Mouse (Mus musculus): Measurements from ENCODE around the gene Actr2. TPM values are rescaled to one million over a fixed set of nuclear protein-coding genes. Genes with fewer than 3 reads are reported as not detected.

Actr2 gene
- polyA plus RNA-seq, 1 experiment from 2014 or later = 107 TPM

DNA sequence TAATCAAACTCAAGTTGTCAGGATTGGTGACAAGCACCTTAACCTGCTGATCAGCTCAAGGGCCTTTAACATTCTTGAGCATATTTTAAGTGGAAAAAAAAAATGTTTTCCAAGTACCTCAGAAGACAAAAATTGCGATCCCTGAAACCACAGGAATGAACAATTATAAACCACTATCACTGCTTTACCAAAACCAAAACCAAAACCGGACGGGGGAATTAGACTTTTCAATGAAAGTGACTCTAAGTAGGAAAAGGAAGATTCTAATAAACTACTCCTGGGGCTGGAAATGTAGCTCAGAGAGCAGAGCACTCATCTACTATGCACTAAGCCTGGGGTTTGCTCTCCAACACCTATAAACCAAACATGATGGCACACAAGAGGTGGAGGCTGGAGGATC is 5.8 kb downstream of the Actr2 start:
- no peak overlapping the region for H3K4me2 ChIP-seq (ENCODE audit: low read length)
- no peaks in the 10 kb centered on the region for H3K9me3 ChIP-seq (ENCODE audit: control insufficient read depth, low read length)
- H3K36me3 ChIP-seq (ENCODE audit: control insufficient read depth, insufficient read depth, low read length) = no peaks in the 10 kb centered on the region
- no peak overlapping the region for H3K27ac ChIP-seq (replicated peaks; ENCODE audit: low read depth, low read length)
- DNase-seq (no peak), ATAC-seq (ENCODE audit: low FRiP score, low TSS enrichment) (no peak)
- peaks cover 5% of the 10 kb centered on the region for H3K4me1 ChIP-seq (ENCODE audit: control insufficient read depth, insufficient read depth, low read length)
- WGBS = 99% methylated on average over 3 of the region's 3 CpGs
- no peaks in the 10 kb centered on the region for H3K27me3 ChIP-seq (ENCODE audit: control insufficient read depth, insufficient read depth, low read length)
- H3K9ac ChIP-seq (replicated peaks; ENCODE audit: low read length) = no peak overlapping the region
- no peak overlapping the region for H3K4me3 ChIP-seq (replicated peaks; ENCODE audit: low read depth, low read length)

DNA sequence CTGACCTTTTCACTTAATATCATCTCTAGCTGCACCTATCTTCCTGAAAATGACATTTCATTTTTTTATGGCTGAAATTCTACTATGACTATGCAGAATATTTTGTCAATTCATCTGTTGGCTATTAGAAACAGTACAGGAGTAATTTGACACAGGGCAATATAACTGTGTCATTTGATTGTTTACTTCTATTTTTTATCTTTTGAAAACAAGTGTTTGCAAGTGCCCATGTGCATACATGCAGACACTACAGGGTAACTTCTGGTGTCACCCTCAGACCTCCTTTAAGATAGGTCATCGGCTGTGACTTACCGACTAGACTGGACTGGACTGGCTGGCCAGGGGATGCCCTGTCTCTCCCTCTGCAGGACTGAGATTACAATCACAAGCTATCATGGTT is 8.8 kb downstream of the Actr2 start:
- no peak overlapping the region for H3K27ac ChIP-seq (replicated peaks; ENCODE audit: low read depth, low read length)
- no peaks in the 10 kb centered on the region for H3K9me3 ChIP-seq (ENCODE audit: control insufficient read depth, low read length)
- no peak overlapping the region for H3K9ac ChIP-seq (replicated peaks; ENCODE audit: low read length)
- 97% methylated on average over 2 of the region's 2 CpGs for WGBS
- no peaks in the 10 kb centered on the region for H3K4me1 ChIP-seq (ENCODE audit: control insufficient read depth, insufficient read depth, low read length)
- H3K4me3 ChIP-seq (replicated peaks; ENCODE audit: low read depth, low read length) = no peak overlapping the region
- ATAC-seq (ENCODE audit: low FRiP score, low TSS enrichment) = no peak
- no peak for DNase-seq
- H3K4me2 ChIP-seq (ENCODE audit: low read length) = no peak overlapping the region
- H3K27me3 ChIP-seq (ENCODE audit: control insufficient read depth, insufficient read depth, low read length) = no peaks in the 10 kb centered on the region
- H3K36me3 ChIP-seq (ENCODE audit: control insufficient read depth, insufficient read depth, low read length) = peaks cover 13% of the 10 kb centered on the region

DNA sequence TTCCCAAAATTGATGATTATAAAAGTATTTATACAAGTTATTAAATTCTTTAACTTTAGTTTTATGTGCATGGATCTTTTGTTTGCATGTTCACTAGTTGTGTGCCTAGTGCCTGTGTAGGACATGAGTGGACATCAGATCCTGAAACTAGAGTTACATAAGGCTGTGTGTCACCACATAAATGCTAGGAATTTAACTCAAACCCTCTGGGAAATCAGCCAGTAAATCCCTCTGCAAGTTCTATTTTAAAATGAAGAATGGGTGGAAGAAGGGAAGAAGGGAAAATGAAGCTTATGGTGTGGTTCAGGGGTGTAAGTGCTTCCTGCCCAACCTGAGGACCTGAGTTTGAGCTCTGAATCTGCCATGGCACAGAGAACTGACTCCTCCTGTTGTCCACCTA is 26.4 kb downstream of the Actr2 start:
- Histone ChIP-seq H3K27me3 (ENCODE audit: control insufficient read depth, insufficient read depth, low read length) (no peaks in the 10 kb centered on the region), H3K9me3 (ENCODE audit: control insufficient read depth, low read length) (no peaks in the 10 kb centered on the region), H3K4me1 (ENCODE audit: control insufficient read depth, insufficient read depth, low read length) (no peaks in the 10 kb centered on the region), H3K27ac (replicated peaks; ENCODE audit: low read depth, low read length) (no peak overlapping the region), H3K4me3 (replicated peaks; ENCODE audit: low read depth, low read length) (no peak overlapping the region), H3K9ac (replicated peaks; ENCODE audit: low read length) (no peak overlapping the region), H3K4me2 (ENCODE audit: low read length) (no peak overlapping the region), H3K36me3 (ENCODE audit: control insufficient read depth, insufficient read depth, low read length) (peaks cover 68% of the 10 kb centered on the region)
- no peak for ATAC-seq (ENCODE audit: low FRiP score, low TSS enrichment)
- no peak for DNase-seq

DNA sequence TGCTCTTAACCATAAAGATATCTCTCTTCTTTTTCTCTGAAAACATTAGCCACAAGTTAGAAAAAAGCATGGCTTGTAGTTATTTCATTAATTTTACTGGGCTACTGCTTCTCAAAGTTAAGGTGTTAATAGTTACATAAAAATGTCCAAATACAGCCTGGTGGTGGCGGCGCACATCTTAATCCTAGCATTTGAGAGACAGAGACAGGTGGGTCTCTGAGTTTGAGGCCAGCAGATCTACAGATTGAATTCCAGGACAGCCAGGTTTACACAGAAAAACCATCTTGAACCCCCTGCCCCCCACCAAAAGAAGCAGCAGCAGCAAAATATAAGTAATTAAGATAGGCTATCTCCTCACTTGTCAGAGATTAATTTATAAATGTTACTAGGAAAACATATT is 27.1 kb downstream of the Actr2 start:
- H3K27ac ChIP-seq (replicated peaks; ENCODE audit: low read depth, low read length) = no peak overlapping the region
- no peaks in the 10 kb centered on the region for H3K27me3 ChIP-seq (ENCODE audit: control insufficient read depth, insufficient read depth, low read length)
- H3K4me2 ChIP-seq (ENCODE audit: low read length) = no peak overlapping the region
- no peaks in the 10 kb centered on the region for H3K4me1 ChIP-seq (ENCODE audit: control insufficient read depth, insufficient read depth, low read length)
- H3K36me3 ChIP-seq (ENCODE audit: control insufficient read depth, insufficient read depth, low read length) = peaks cover 70% of the 10 kb centered on the region
- H3K9me3 ChIP-seq (ENCODE audit: control insufficient read depth, low read length) = no peaks in the 10 kb centered on the region
- DNase-seq (no peak), ATAC-seq (ENCODE audit: low FRiP score, low TSS enrichment) (no peak)
- no peak overlapping the region for H3K4me3 ChIP-seq (replicated peaks; ENCODE audit: low read depth, low read length)
- 97% methylated on average over 2 of the region's 2 CpGs for WGBS
- no peak overlapping the region for H3K9ac ChIP-seq (replicated peaks; ENCODE audit: low read length)

DNA sequence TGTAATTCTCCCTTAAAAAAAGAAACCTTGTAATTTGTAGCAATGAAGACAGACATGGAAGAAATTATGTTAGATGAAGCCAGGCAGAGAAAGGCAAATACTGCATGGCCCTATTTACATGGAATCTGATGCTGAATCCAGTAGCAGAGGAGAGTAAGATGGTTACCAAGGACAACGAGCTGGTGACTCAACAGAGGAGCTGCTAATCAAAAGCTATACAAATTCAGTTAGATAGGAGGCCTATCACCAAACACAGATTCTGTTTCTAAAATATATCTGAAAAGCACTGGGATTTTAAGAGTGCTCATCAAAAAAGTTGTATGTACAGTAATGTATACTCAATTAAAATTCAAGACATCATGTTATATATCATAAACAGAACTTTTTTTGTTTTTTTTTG is 37.3 kb downstream of the Actr2 start:
- H3K36me3 ChIP-seq (ENCODE audit: control insufficient read depth, insufficient read depth, low read length) = peaks cover 74% of the 10 kb centered on the region
- no peak overlapping the region for H3K4me2 ChIP-seq (ENCODE audit: low read length)
- ATAC-seq (ENCODE audit: low FRiP score, low TSS enrichment) (no peak), DNase-seq (no peak)
- H3K9me3 ChIP-seq (ENCODE audit: control insufficient read depth, low read length) = no peaks in the 10 kb centered on the region
- H3K27me3 ChIP-seq (ENCODE audit: control insufficient read depth, insufficient read depth, low read length) = no peaks in the 10 kb centered on the region
- no peak overlapping the region for H3K4me3 ChIP-seq (replicated peaks; ENCODE audit: low read depth, low read length)
- no peak overlapping the region for H3K9ac ChIP-seq (replicated peaks; ENCODE audit: low read length)
- 72% methylated on average over 1 of the region's 1 CpGs for WGBS
- no peaks in the 10 kb centered on the region for H3K4me1 ChIP-seq (ENCODE audit: control insufficient read depth, insufficient read depth, low read length)
- H3K27ac ChIP-seq (replicated peaks; ENCODE audit: low read depth, low read length) = no peak overlapping the region

- no peak for DNase-seq
- H3K27ac ChIP-seq (replicated peaks; ENCODE audit: low read depth, low read length) = no peak overlapping the region
- no peaks in the 10 kb centered on the region for H3K27me3 ChIP-seq (ENCODE audit: control insufficient read depth, insufficient read depth, low read length)
- peaks cover 66% of the 10 kb centered on the region for H3K36me3 ChIP-seq (ENCODE audit: control insufficient read depth, insufficient read depth, low read length)
- no peak overlapping the region for H3K4me3 ChIP-seq (replicated peaks; ENCODE audit: low read depth, low read length)
- no peaks in the 10 kb centered on the region for H3K4me1 ChIP-seq (ENCODE audit: control insufficient read depth, insufficient read depth, low read length)
- no peak overlapping the region for H3K9ac ChIP-seq (replicated peaks; ENCODE audit: low read length)
- no peak for ATAC-seq (ENCODE audit: low FRiP score, low TSS enrichment)
- H3K4me2 ChIP-seq (ENCODE audit: low read length) = no peak overlapping the region
- H3K9me3 ChIP-seq (ENCODE audit: control insufficient read depth, low read length) = no peaks in the 10 kb centered on the region
- 94% methylated on average over 5 of the region's 5 CpGs for WGBS
These were observed 39.9 kb downstream of the Actr2 start for GRCm38 (mm10) chr11:20072826-20073225.

- Histone ChIP-seq H3K9me3 (ENCODE audit: control insufficient read depth, low read length) (no peaks in the 10 kb centered on the region), H3K4me2 (ENCODE audit: low read length) (no peak overlapping the region), H3K27ac (replicated peaks; ENCODE audit: low read depth, low read length) (no peak overlapping the region), H3K4me1 (ENCODE audit: control insufficient read depth, insufficient read depth, low read length) (no peaks in the 10 kb centered on the region), H3K36me3 (ENCODE audit: control insufficient read depth, insufficient read depth, low read length) (peaks cover 61% of the 10 kb centered on the region), H3K4me3 (replicated peaks; ENCODE audit: low read depth, low read length) (no peak overlapping the region), H3K27me3 (ENCODE audit: control insufficient read depth, insufficient read depth, low read length) (no peaks in the 10 kb centered on the region), H3K9ac (replicated peaks; ENCODE audit: low read length) (no peak overlapping the region)
- DNase-seq = peak; percentile 83
- no peak for ATAC-seq (ENCODE audit: low FRiP score, low TSS enrichment)
- WGBS = 87% methylated on average over 3 of the region's 3 CpGs
These were observed 40.5 kb downstream of the Actr2 start for GRCm38 (mm10) chr11:20072174-20072573.

DNA sequence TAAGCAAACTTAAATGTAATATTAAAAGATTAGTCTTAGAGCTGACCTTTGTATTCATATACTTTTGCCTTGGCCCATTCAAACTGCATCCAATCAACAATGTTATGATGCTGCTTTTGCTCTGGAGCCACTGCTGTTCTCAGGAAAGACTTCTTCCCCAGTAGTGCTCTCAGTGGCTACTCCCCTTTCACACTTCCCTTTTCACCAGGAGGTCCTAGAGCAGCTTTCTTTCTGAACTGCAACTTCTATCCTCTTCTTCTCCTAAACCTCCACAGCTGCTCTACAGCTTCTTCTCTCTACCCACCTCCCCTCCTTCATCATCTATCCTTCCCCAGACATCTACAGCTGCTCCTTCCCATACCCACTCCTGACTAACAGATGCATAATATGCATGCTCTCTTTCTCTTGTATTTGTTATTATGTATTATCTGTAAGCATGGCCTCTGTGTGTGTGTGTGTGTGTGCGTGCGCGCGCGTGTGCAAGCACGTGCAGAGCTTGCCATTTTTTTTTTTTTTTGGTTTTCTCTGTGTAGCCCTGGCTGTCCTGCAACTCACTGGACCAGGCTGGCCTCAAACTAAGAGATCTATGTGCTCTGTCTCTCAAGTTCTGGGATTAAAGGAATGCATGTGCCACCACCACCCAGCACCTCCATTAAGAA is 44.2 kb downstream of the Actr2 start:
- Histone ChIP-seq H3K27ac (replicated peaks; ENCODE audit: low read depth, low read length) (no peak overlapping the region), H3K4me2 (ENCODE audit: low read length) (no peak overlapping the region), H3K4me1 (ENCODE audit: control insufficient read depth, insufficient read depth, low read length) (no peaks in the 10 kb centered on the region), H3K9ac (replicated peaks; ENCODE audit: low read length) (no peak overlapping the region), H3K36me3 (ENCODE audit: control insufficient read depth, insufficient read depth, low read length) (peaks cover 60% of the 10 kb centered on the region), H3K4me3 (replicated peaks; ENCODE audit: low read depth, low read length) (no peak overlapping the region), H3K27me3 (ENCODE audit: control insufficient read depth, insufficient read depth, low read length) (no peaks in the 10 kb centered on the region), H3K9me3 (ENCODE audit: control insufficient read depth, low read length) (no peaks in the 10 kb centered on the region)
- DNase-seq (no peak), ATAC-seq (ENCODE audit: low FRiP score, low TSS enrichment) (no peak)
- WGBS = 97% methylated on average over 6 of the region's 6 CpGs

- peak; percentile 60 for DNase-seq
- no peaks in the 10 kb centered on the region for H3K9me3 ChIP-seq (ENCODE audit: control insufficient read depth, low read length)
- H3K9ac ChIP-seq (replicated peaks; ENCODE audit: low read length) = no peak overlapping the region
- no peaks in the 10 kb centered on the region for H3K27me3 ChIP-seq (ENCODE audit: control insufficient read depth, insufficient read depth, low read length)
- no peaks in the 10 kb centered on the region for H3K4me1 ChIP-seq (ENCODE audit: control insufficient read depth, insufficient read depth, low read length)
- WGBS = 77% methylated on average over 1 of the region's 1 CpGs
- H3K27ac ChIP-seq (replicated peaks; ENCODE audit: low read depth, low read length) = no peak overlapping the region
- no peak overlapping the region for H3K4me3 ChIP-seq (replicated peaks; ENCODE audit: low read depth, low read length)
- ATAC-seq (ENCODE audit: low FRiP score, low TSS enrichment) = no peak
- peaks cover 51% of the 10 kb centered on the region for H3K36me3 ChIP-seq (ENCODE audit: control insufficient read depth, insufficient read depth, low read length)
- H3K4me2 ChIP-seq (ENCODE audit: low read length) = no peak overlapping the region
These were observed 45.2 kb downstream of the Actr2 start for GRCm38 (mm10) chr11:20067521-20067920.
